Mouse (Mus musculus) spleen, adult 2 months (tissue): ENCODE data around the gene Cpm.

Source experiments
- CTCF ChIP-seq: fragments of 200-500 bp; IDR thresholded peaks from 2 replicates; pipeline ENCODE4 v1.5.1; 2011; ENCODE audit warnings: mild to moderate bottlenecking, inconsistent platforms; ENCODE audit not compliant: insufficient read depth, insufficient read length, insufficient replicate concordance; ENCODE audit errors: extremely low read depth
- POLR2A ChIP-seq: fragments of 200-500 bp; IDR thresholded peaks from 2 replicates; pipeline ENCODE4 v1.6.1; 2011; ENCODE audit warnings: low read depth, low read length, inconsistent platforms

DNA sequence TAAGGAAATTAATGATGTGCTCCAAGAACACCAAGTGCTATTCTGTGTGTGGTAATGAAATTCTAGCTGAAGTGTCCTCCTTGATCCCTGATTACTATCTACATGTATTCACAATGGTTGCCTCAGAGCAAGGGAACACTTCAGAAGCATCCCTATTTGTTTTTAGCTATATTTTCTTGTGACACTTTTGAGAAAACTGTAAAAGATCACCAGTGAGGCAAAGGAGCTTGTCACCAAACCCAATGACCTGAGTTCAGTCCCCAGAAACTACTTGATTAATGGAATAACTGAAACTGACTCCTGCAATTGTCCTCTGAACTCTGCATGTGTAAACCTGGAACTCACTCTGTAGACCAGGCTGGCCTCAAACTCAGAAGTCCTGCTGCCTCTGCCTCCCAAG lies 5.9 kb upstream of the Cpm start:
- TF ChIP-seq CTCF (no peak), POLR2A (no peak)
